Mouse (Mus musculus) urinary bladder, postnatal 4 days (tissue): ENCODE measurements at regions not wholly inside any gene's neighbourhood (a gene's known extent, or its start where the extent isn't known, plus 50 kb on each side); places are given as distances from the start of the nearest gene placed in this dataset.

Source experiments
- DNase-seq, 2 experiments: peaks; one replicate each; pipeline ENCODE4 v3.0.0; 2021 to 2022; ENCODE audit warnings: low spot score in 2 of 2

DNA sequence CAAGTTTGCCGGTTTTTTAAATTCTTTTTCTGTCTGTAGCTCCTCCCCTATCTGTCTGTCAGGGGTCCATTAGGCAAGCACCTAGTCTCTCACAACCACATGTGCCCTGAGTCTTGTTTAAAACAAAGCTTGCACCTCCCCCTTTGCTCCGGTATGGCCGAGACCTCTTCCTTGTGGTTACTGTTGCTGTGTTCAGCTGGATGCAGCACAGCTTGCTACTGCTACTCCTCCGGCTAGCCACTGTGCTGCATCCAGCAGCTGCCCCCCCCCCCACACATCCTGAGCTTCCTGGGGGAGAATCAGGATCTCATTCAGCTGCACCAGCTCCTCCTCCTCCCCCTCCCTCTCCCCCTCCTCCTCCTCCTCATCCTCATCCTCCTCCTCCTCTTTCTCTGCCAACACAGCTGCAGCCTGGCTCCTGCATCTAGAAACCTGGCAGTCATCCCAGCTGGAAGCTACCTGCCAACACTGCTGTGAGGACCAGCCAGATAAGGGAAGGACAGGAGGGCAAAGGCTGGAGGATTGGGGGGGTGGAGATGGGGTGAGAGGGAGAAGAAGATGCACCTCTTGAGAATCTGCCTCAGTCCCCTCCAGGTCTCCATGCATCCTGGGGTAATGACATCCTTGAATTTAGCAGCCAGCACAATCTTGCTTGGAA lies 114.8 kb upstream of the Tmem260 start:
- peak in 1 of 2 experiments; percentile 23 for DNase-seq

DNA sequence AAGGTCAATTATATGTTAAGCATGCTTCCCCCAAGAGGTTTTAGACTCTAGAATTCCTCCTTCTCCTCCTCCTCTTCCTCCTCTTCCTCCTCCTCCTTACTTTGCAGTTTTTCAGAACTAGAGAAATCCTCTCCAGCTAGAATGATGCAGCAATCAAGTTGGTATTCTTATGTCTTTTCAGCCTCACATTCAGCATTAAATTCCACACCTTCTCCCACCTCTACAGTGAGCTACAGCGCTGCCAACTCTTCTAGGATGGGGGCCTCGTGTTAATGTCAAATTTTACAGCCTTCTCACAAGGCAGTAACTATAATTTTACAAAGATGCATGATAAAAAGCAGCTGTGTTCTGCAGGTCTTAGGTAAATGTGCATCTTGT lies 114.3 kb upstream of the Tmem260 start:
- no peak for DNase-seq

GRCm38 (mm10) chr14:48332193-48332592 lies 113.7 kb upstream of the Tmem260 start:
- no peak for DNase-seq

DNA sequence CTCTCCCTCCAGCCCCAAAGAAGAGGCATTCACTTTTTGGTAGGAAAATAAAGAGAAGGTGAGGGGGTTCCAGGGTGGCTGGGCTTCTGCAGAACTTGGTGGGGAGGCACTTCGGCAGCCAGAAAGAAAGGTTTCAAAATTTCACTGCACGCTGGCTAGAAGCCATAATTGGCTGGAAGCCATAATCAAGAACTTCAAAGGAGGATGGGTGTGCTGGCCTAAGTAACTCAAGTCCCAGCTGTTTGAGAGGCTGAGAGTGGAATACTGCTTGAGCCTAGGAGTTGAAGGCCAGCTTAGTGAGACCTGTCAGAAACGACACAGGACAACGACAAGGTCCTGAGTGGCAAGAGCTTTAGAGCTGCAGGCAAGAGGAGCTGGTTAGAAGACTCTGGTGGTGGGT lies 113.3 kb upstream of the Tmem260 start:
- DNase-seq, result no peak

DNA sequence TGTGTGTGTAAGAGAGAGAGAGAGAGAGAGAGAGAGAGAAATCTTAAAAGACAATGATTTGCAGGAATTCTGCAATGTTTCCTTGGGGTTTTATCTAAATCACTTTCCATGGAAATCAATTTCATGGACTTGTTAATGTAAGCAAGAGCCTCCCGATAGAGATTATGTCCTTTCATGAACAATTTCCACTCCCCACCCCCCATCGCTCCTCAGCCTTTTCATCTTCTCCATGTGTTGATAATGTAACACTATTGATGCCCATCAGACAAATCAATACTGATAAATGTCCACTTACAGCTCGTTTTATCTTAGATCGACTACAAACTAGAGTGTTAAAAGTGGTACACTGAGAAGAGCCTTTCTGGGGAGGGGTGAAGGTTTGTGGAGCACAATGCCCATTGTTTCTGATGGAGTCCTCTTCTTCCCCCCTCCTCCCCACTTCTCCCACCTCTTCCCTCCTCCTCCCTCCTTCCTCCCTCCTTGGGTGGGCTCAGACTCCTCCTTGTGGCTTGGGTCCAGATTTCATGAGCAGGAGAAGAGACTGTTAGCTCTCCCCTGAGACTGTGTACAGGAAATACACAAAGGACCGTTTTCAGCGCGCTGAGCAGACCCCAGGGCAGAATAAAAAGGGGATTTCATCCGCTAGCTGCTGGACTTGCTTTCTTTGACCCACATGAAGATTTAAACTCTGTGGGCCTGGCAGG lies 111.7 kb upstream of the Tmem260 start:
- no peak for DNase-seq

- DNase-seq, result no peak
These were observed 106.5 kb upstream of the Tmem260 start for GRCm38 (mm10) chr14:48339434-48339833.

DNA sequence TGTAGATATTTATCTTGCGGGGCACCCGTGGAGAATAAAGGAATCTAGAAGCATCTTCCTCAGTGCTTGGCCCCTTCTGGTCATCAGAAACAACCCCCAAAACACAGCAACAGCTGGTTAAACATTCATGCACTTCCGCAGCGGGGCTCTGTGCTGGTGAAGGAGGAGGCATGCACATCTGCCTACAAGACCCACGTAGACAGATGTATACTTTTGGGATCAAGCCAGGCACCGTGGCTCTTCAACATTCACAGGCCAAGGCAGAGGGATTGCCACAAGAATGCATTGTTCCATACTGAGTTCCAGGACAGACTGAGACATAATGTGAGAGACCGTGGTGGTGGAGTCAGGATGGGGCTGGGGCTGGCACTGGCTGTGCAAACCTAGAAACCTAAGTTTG lies 103.0 kb upstream of the Tmem260 start:
- no peak for DNase-seq

GRCm38 (mm10) chr14:48345956-48346355 lies 100.0 kb upstream of the Tmem260 start:
- DNase-seq, result no peak

- no peak for DNase-seq
These were observed 96.4 kb upstream of the Tmem260 start for GRCm38 (mm10) chr14:48349392-48350044.

- no peak for DNase-seq
These were observed 94.3 kb upstream of the Tmem260 start for GRCm38 (mm10) chr14:48351652-48352051.

GRCm38 (mm10) chr14:48352825-48353224 lies 93.1 kb upstream of the Tmem260 start:
- no peak for DNase-seq

DNA sequence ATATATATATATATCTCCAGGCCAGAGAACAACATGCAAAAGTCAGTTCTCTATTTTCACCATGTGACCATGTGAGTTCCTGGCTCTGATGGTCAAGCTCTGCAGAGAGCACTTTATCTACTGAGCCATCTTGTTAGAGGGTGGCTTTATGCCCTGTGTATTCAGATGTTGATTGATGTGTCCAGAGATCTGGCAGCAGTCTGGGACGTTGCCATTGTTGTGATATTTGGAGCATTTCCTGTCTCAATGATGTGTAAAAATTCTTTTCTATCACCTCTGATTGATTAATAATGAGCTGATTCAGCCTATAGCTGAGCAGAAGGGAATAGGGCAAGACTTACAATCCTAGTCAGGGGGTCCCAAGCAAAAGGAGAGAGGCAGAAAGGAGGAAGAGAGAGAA lies 91.7 kb upstream of the Tmem260 start:
- no peak for DNase-seq

DNA sequence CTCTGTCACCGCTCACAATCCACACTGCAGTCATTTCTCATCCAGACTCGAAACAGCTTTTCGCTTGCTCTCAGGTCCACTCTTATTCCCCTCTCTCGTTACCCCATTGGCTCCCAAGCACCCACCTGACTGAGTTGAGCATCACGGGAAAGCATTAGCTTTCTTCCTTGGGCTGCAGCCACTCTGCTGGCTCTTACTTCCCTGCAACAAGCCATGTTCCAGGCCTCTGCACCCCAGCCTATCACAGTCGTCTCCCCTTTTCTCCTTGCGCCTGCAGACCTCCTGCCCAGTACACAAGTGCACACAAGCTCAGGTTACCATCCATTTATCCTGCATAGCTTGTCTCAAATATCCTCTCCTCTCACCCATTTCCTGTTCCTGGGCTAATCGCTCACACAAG lies 88.5 kb upstream of the Tmem260 start:
- no peak for DNase-seq

DNA sequence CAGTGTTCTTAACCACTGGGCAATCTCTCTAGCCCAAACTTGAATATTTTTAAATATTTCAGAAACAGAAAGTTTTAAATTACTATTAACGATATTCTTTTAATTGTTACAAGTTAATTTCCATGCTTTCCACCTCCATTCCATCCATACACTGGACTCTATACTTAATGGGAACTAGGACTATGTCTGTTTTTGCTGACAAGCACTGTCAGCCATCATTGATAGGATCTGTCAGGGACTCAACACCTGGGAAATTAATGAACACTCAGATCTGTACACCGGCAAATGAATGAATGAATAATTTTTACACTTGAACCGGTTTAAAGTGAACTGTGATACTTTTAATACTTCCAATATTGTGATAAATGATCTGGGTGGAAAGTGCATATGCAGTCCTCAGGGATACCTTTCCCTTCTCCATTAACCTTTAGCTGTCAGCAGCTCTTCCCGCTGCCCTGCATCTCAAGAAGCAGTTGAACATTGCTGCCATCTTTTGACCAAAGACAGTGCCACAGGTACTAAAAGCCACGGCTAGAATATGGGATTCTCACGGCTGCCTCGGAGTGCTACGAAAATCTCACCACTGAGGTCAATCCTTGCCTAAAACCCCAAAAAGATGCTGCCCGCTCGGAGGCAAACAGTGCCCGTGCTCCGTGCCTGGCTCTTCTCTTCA lies 87.3 kb upstream of the Tmem260 start:
- DNase-seq, result no peak

DNA sequence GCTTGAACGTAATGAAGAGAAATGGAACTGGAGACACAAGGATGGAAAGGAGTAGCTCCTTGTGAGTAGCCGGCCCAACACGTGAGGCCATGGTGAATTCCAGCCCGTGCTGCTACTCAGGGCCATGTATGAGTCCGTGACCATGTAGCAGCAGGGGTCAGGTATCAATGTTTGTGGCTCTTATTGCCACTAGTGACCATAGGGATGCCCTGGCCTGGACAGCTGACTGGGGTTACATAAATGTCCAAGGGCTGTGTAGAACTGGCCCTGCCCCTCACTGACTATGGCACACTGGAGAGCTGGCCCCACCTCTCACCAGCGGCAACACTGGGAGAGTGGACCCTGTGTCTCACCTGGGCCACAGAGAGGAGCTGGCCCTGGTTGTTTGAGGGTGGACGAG lies 84.1 kb upstream of the Tmem260 start:
- no peak for DNase-seq

DNA sequence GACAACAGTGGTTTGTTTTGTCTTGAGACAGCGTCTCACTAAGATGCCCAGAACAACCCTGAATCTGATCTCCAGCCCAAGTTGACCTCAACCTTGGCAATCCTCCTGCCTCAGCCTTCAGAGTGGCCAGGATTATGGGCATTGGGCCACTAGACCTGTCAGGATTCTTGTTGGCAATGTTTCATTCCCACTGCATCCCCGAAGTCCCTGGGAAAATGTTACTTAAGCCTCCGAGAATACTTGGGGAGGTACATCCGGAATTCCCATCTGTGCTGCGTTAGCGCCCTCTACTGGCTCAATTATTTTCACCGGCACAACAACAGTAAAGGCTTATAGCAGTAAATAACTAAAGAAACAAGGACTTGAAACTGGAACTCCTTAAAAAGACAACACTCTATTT lies 78.9 kb upstream of the Tmem260 start:
- peak; percentile 46 to 83 for DNase-seq

DNA sequence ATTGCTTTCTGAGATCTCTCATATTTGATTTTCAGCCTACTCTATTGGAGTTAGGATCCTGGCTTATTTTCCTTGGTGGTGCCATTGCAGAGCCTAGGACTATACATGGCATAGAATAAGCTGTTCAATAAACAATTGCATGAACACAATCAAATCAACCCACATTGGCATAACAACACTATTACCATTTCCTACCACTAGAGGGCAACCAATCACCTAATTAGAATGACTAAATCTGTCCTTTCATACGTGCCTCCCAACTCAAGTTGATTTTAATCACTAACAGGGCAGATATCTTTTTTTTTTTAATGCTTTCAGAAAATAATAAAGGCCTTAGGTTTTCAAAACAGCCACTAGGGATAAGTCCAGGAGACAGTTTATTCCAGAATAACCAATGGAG lies 75.6 kb upstream of the Tmem260 start:
- no peak for DNase-seq

- DNase-seq, result peak in 1 of 2 experiments; percentile 57
These were observed 74.2 kb upstream of the Tmem260 start for GRCm38 (mm10) chr14:48371766-48372165.

- DNase-seq, result no peak
These were observed 69.8 kb upstream of the Tmem260 start for GRCm38 (mm10) chr14:48376112-48376511.
